Mouse (Mus musculus) cerebellum, adult 2 months (tissue): ENCODE data around the gene Gm45521. TPM values are rescaled to one million over a fixed set of nuclear protein-coding genes. Genes with fewer than 3 reads are reported as not detected.
A peak's percentile ranks its signal among the peaks of the same experiment; 100 is the strongest.
"Not testable (repeated sequence)": the region's sequence is repeated elsewhere in the genome, so short reads cannot be mapped to it uniquely, and the experiment has no call there.

Experiments used
- DNase-seq, 2 experiments: peaks; one replicate each; pipeline ENCODE4 v3.0.0; 2021
- H3K27ac ChIP-seq: fragments of 200-500 bp; 2 replicates; pipeline ENCODE4 v1.5.1; 2012; ENCODE audit warnings: low read length, control low read depth, inconsistent platforms; ENCODE audit not compliant: insufficient read depth
- H3K27me3 ChIP-seq: fragments of 200-500 bp; 2 replicates; pipeline ENCODE4 v1.6.1; 2012; ENCODE audit warnings: inconsistent platforms, mild to moderate bottlenecking, low read length, moderate library complexity; ENCODE audit not compliant: control insufficient read depth, insufficient read depth
- H3K4me1 ChIP-seq: fragments of 200-500 bp; 2 replicates; pipeline ENCODE4 v1.6.1; 2011; ENCODE audit warnings: low read length; ENCODE audit not compliant: control insufficient read depth, insufficient read depth
- H3K4me3 ChIP-seq: fragments of 200-500 bp; replicated peaks from 2 replicates; pipeline ENCODE3; 2011; ENCODE audit warnings: mild to moderate bottlenecking, low read depth, low read length, control low read depth; ENCODE audit not compliant: insufficient read depth
- CTCF ChIP-seq: fragments of 200-500 bp; IDR thresholded peaks from 2 replicates; pipeline ENCODE4 v1.5.1; 2011; ENCODE audit warnings: low read depth, mild to moderate bottlenecking, control low read depth, low read length, moderate library complexity, borderline replicate concordance; ENCODE audit not compliant: insufficient read depth
- POLR2A ChIP-seq: fragments of 200-500 bp; IDR thresholded peaks from 2 replicates; pipeline ENCODE4 v1.6.1; 2011; ENCODE audit warnings: low read length, control low read depth, borderline replicate concordance; ENCODE audit not compliant: insufficient read depth
- WGBS: fragments of 180-500 bp; shearing (Covaris S2); methylation state at CpG from one replicate; pipeline ENCODE4 v1.1.7; 2018; 5-methylcytosine and 5-hydroxymethylcytosine counted together
- polyA plus RNA-seq: library from polyadenylated mRNA; depleted of rRNA; stranded (reverse); fragments of >200 nt; gene quantifications from 2 replicates; pipeline ENCODE4 v1.2.3, GENCODE M21; 2012

Gene Gm45521
- polyA plus RNA-seq, 1 experiment: not detected

- DNase-seq: no peak
- WGBS: 46% methylated on average over 17 of the region's 17 CpGs
- Histone ChIP-seq H3K27ac (no peak overlapping the region), H3K4me3 (no peak overlapping the region), H3K4me1 (no peaks in the 10 kb centered on the region), H3K27me3 (no peaks in the 10 kb centered on the region)
- no peak for TF ChIP-seq CTCF
- TF ChIP-seq POLR2A: no peak
Observed at GRCm38 (mm10) chr14:8000831-8001685, 44.0 kb downstream of the Gm45521 start.

- DNase-seq: peak; percentile 91 to 94
- Histone ChIP-seq H3K4me3 (peak within 1 kb of the TSS; percentile 70), H3K4me1 (0 out of 2 replicates have a peak, but pooled peaks cover 5% of the 10 kb centered on the region), H3K27me3 (no peaks in the 10 kb centered on the region), H3K27ac (peak within 1 kb of the TSS; percentile 32)
- under 1% methylated on average over 38 of the region's 38 CpGs for WGBS
- TF ChIP-seq POLR2A (peak; percentile 98), CTCF (no peak)
Observed at GRCm38 (mm10) chr14:8002432-8003092, 45.5 kb downstream of the Gm45521 start, which contains the start of gene Abhd6. Abhd6 (plus strand) TSS chr14:8002902.

- Histone ChIP-seq H3K27ac (peak overlapping the region; percentile 21), H3K27me3 (no peaks in the 10 kb centered on the region), H3K4me3 (peak overlapping the region; percentile 70), H3K4me1 (peaks cover 10% of the 10 kb centered on the region)
- WGBS: under 1% methylated on average over 23 of the region's 23 CpGs
- TF ChIP-seq CTCF (no peak), POLR2A (no peak)
- DNase-seq: peak; percentile 33 to 67
Observed at GRCm38 (mm10) chr14:8003093-8003670, 46.1 kb downstream of the Gm45521 start.

- peak overlapping the region; percentile 21; the same call in 1 of the 2 replicates for H3K27ac ChIP-seq
Observed at GRCm38 (mm10) chr14:8003727-8004670, 46.9 kb downstream of the Gm45521 start.

DNA sequence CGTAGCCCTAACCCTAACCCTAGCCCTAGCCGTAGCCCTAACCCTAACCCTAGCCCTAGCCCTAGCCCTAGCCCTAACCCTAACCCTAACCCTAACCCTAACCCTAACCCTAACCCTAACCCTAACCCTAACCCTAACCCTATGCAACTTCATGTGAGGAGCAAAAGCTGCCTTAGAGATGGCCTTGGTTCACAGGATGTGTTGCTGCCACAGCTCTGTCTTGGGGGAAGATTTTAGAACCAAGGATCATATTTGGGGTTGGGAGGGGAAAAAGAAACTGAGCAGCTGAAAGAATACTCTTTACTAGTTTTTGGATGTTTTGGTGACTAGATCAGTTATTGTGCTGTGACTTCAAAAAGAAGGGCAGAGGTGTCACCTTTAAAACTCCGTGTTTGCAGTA, 49.0 kb downstream of the Gm45521 start:
- 69% methylated on average over 3 of the region's 3 CpGs for WGBS
- H3K4me1 ChIP-seq: peaks cover 13% of the 10 kb centered on the region
- H3K4me3 ChIP-seq, DNase-seq, H3K27ac ChIP-seq, H3K27me3 ChIP-seq: not testable (repeated sequence)

More at GRCm38 (mm10) chr14:8003727-8004670, 46.9 kb downstream of the Gm45521 start:
- 20% methylated on average over 18 of the region's 18 CpGs for WGBS
- H3K27me3 ChIP-seq: no peaks in the 10 kb centered on the region
- peak in 1 of 2 experiments; percentile 27 for DNase-seq
- H3K4me3 ChIP-seq: peak overlapping the region; percentile 70
- TF ChIP-seq CTCF: no peak
- TF ChIP-seq POLR2A: no peak
- peaks cover 13% of the 10 kb centered on the region for H3K4me1 ChIP-seq

DNA sequence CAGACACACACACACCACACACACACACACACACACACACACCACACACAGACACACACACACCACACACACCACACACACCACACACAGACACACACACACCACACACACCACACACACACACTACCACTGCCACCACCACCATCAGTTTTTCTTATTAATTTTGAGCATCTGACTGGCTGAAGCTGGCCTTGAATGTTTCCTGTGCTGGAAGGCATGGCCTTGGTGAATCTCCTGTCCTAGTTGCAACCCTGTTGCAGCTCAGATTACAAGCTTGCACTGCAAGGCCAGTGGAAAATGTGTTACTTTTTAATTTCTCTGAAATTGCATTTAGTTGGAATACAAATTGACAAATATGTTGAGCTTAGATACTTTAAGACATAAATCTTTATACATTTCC, 50.0 kb downstream of the Gm45521 start:
- H3K27me3 ChIP-seq: no peaks in the 10 kb centered on the region
- TF ChIP-seq CTCF: no peak
- TF ChIP-seq POLR2A: no peak
- peaks cover 13% of the 10 kb centered on the region for H3K4me1 ChIP-seq
- DNase-seq: no peak
- H3K27ac ChIP-seq: no peak overlapping the region
- H3K4me3 ChIP-seq: no peak overlapping the region

- TF ChIP-seq POLR2A (no peak), CTCF (no peak)
- H3K4me1 ChIP-seq: peaks cover 13% of the 10 kb centered on the region
- 74% methylated on average over 2 of the region's 2 CpGs for WGBS
- H3K4me3 ChIP-seq: no peak overlapping the region
- no peak for DNase-seq
- H3K27me3 ChIP-seq: no peaks in the 10 kb centered on the region
- H3K27ac ChIP-seq: no peak overlapping the region
Observed at GRCm38 (mm10) chr14:8007486-8007885, 50.4 kb downstream of the Gm45521 start.
